Mouse (Mus musculus): ENCODE measurements at regions not wholly inside any gene's neighbourhood (a gene's known extent, or its start where the extent isn't known, plus 50 kb on each side); places are given as distances from the start of the nearest gene placed in this dataset.

- no peak for ATAC-seq (replicated peaks; ENCODE audit: low FRiP score, poor library complexity, severe bottlenecking)
Measured at GRCm38 (mm10) chr10:98029621-98030020, 303.1 kb upstream of the C030005K15Rik start.

- no peak for ATAC-seq (replicated peaks; ENCODE audit: low FRiP score, poor library complexity, severe bottlenecking)
Measured at GRCm38 (mm10) chr10:98032661-98033060, 306.1 kb upstream of the C030005K15Rik start.

GRCm38 (mm10) chr10:98041766-98042165 is 315.2 kb upstream of the C030005K15Rik start:
- no peak for ATAC-seq (replicated peaks; ENCODE audit: low FRiP score, poor library complexity, severe bottlenecking)

DNA sequence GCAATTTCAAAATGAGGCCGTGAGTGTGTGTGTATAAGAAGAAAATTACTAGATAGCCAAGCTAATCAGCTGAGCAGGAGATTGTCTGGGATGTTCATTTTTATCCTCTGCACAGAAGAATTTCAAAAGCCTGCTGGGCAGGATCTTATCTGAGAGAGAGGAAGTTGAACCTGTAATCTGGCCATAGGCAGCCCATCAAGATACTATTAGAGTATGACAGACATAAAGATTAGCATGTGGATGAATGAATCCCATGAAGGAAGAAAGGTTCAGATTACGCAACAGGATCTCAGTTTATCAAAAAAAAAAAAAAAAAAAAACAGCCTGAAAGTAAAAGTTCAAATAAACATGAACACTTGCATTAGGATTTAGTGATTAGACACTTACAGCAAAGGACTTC is 317.3 kb upstream of the C030005K15Rik start:
- no peak for ATAC-seq (replicated peaks; ENCODE audit: low FRiP score, poor library complexity, severe bottlenecking)

GRCm38 (mm10) chr10:98044579-98044978 is 318.0 kb upstream of the C030005K15Rik start:
- no peak for ATAC-seq (replicated peaks; ENCODE audit: low FRiP score, poor library complexity, severe bottlenecking)

- ATAC-seq (replicated peaks; ENCODE audit: low FRiP score, poor library complexity, severe bottlenecking): no peak
Measured at GRCm38 (mm10) chr10:98073432-98073831, 346.9 kb upstream of the C030005K15Rik start.

- no peak for ATAC-seq (replicated peaks; ENCODE audit: low FRiP score, poor library complexity, severe bottlenecking)
Measured at GRCm38 (mm10) chr10:98084881-98085280, 358.3 kb upstream of the C030005K15Rik start.

DNA sequence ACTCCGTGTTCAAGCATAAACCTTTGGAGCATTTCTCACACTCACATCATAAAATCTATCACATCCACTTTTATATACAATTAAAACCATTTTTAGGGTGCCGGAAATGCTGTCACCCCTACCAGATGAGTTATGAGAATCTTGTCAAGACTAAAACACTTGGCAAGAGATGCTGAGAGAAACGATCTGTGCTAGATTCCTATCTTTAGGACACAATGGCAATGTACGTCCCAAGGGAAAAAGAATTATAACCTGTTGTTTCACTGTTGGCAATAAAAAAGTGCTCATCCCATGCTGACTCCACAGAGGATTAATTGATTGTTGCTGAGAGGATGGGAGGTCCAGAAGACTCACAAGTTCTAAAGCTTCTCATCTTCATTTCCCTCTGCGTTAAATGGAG is 389.7 kb upstream of the C030005K15Rik start:
- ATAC-seq (replicated peaks; ENCODE audit: low FRiP score, poor library complexity, severe bottlenecking): no peak

DNA sequence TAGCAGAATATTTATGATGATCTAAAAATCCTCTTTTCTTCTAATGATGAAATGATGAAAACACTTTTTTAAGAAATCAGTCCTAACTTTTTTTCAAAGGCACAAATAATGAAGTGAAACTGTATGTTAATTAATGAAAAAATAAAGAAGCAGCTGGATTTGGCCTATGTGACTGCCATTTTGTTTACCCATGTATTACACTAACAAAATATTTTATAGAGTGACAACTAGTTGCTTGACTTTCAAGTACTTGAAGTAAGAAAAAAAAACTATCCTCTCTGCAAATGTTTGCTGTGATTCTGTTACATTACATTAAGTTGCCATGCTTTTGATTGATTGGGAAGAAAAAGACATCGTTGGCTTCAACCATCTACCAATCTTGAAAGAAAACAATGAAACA is 399.2 kb upstream of the C030005K15Rik start:
- no peak for ATAC-seq (replicated peaks; ENCODE audit: low FRiP score, poor library complexity, severe bottlenecking)

GRCm38 (mm10) chr10:98135026-98135425 is 408.5 kb upstream of the C030005K15Rik start:
- ATAC-seq (replicated peaks; ENCODE audit: low FRiP score, poor library complexity, severe bottlenecking): no peak

DNA sequence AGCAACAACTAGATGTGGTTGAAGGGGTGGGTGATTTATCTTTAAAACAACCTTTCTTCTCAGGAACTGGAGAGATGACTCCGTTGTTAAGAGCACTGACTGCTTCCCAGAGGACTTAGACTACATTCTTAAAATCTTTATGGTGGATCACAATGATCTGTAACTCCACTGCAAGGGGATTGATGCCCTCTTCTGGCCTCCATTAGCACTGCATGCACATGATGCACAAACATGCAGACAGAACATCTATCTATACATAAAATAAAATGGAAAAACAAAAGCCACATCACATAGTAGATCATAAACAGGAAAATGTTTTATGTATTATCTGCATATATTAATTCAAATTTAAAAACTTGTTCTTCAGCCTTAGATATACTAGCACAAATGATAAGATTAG is 419.2 kb upstream of the C030005K15Rik start:
- ATAC-seq (replicated peaks; ENCODE audit: low FRiP score, poor library complexity, severe bottlenecking): no peak

- ATAC-seq (replicated peaks; ENCODE audit: low FRiP score, poor library complexity, severe bottlenecking): no peak
Measured at GRCm38 (mm10) chr10:98146998-98147863, 420.7 kb upstream of the C030005K15Rik start.

DNA sequence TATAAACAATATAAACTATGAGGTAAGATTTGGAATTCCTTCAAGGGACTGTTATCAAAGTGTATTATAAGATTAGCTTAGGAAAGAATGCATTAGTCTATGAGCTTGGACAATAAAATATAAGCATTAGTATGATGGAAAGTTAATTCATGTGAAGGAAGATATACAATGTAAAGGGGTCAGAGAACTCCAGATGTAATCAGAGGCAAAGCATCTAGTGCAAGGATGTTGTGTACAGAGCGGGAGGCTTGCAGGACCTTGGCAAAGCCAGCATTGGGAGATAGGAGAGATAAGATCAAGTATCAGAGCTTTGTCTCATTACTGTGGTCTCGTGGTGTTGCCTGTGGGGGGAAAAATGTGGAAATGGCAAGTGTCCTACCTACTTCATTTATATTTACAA is 429.4 kb upstream of the C030005K15Rik start:
- no peak for ATAC-seq (replicated peaks; ENCODE audit: low FRiP score, poor library complexity, severe bottlenecking)

DNA sequence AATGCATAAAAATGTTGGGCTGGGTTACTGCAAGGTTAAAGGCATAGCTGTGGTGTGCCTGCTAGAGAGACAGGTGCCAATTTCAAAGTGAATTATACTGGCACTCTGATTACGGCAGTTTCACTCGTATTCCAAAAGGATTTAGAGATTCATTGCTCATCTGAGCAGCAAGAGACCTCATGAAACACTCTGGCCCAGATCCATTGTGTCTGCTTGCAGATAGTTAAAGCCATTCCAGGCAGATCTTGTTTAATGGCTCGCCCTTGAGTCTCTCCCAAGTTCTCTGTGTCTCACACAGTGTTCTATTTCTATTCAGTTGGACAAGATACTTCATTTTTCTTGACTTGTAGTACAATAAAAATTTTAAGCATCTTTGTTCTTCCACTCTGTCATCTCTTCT is 459.1 kb upstream of the C030005K15Rik start:
- ATAC-seq (replicated peaks; ENCODE audit: low FRiP score, poor library complexity, severe bottlenecking): no peak

GRCm38 (mm10) chr10:98196852-98197251 is 470.3 kb upstream of the C030005K15Rik start:
- ATAC-seq (replicated peaks; ENCODE audit: low FRiP score, poor library complexity, severe bottlenecking): no peak

DNA sequence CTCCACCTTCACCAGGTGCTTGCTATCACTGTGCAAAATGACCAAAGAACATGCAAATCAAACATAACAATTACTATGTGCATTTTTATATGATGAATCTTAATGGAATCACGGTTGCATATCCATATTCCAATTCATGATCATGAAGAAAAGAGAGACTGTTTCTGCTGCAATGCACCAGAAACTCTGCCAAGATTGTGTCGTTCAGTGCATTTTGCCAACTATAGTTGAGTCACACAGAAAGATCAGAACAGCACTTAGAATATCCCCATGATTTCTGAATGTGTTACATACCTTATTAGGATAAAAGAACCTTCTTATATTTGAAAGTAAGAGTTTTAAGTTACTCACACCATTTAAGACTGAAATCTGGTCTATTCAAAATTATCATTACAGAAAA is 483.7 kb upstream of the C030005K15Rik start:
- ATAC-seq (replicated peaks; ENCODE audit: low FRiP score, poor library complexity, severe bottlenecking): no peak

DNA sequence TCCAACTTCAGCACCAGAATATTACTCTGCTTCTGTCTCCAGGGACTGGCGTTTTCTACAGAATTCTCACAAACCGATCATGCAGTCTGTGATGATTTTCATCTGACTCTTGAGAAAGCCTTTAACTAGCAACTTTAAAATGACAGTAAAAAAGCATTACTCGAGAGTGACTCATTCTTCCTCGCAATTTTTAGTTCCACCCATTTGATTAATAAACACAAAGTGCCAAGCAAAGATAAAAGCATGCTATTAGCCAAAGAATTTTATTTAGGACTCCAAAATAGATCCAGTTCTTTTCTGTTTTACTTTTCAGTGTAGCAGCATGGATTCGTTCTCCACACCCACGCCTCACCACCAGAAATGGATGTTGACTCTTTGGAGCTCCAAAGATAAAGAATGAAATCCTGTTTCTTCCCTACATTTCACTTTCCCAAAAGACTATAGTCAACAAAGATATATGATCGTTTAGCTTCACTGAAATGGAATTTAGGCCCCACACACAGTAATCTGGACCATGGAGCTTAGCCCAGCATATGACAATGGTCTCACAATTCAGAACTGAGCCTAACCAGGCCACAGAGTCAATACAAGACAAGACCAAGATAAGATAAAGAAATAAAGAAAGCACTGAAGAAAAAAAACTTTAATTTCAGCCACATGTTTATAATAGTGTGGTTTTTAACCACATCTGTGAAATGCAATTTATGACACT is 486.5 kb upstream of the C030005K15Rik start:
- no peak for ATAC-seq (replicated peaks; ENCODE audit: low FRiP score, poor library complexity, severe bottlenecking)

- no peak for ATAC-seq (replicated peaks; ENCODE audit: low FRiP score, poor library complexity, severe bottlenecking)
Measured at GRCm38 (mm10) chr10:98231017-98231416, 504.5 kb upstream of the C030005K15Rik start.

DNA sequence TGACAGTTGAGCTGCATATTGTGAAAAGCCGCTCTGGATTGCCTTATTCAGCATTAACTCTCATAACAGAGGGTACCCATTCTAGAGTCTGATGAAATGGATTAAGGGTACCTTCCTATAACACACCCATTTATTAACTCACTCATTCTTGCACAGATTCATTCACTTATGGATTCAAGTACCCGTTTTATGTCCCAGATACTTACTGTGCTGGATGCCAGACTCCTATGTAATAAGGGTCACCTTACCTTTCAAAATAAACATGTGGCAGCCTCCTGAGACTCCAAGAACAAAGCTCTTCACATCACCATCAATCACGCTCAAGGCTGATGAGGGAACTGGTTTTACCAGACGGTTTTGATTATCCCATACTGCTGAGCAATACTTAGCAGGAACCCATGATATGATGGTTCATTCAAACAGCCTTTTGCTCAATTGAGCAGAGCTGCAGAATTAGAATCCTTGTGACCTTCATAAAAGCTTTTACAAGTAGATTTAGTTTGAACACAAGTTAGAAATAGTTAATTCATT is 505.2 kb upstream of the C030005K15Rik start:
- ATAC-seq (replicated peaks; ENCODE audit: low FRiP score, poor library complexity, severe bottlenecking): no peak

- no peak for ATAC-seq (replicated peaks; ENCODE audit: low FRiP score, poor library complexity, severe bottlenecking)
Measured at GRCm38 (mm10) chr10:98248311-98248710, 521.8 kb upstream of the C030005K15Rik start.

All from erythroblast, adult 5-6 weeks (primary cell).